Mouse (Mus musculus) intestine, embryonic 16.5 days (tissue): ENCODE results near the gene Tshz2. TPM values are rescaled to one million over a fixed set of nuclear protein-coding genes. Genes with fewer than 3 reads are reported as not detected.

Experiments
- ATAC-seq: fragments of 200-750 bp; cut with Nextera tagmentation; 2 replicates; pipeline ENCODE4 v1.8.0; 2017; ENCODE audit warnings: moderate TSS enrichment, moderate library complexity
- H3K27ac ChIP-seq: fragments of 300-500 bp; sonication (generic); 2 replicates; pipeline ENCODE4 v1.5.1; 2014; ENCODE audit warnings: mild to moderate bottlenecking, low read length
- H3K27me3 ChIP-seq: fragments of 300-500 bp; sonication (generic); replicated peaks from 2 replicates; pipeline ENCODE4 v1.6.1; 2014; ENCODE audit warnings: low read length, control low read depth, mixed read lengths; ENCODE audit not compliant: control insufficient read depth, insufficient read depth
- H3K36me3 ChIP-seq: fragments of 300-500 bp; sonication (generic); 2 replicates; pipeline ENCODE4 v1.6.1; 2014; ENCODE audit warnings: low read length, control low read depth; ENCODE audit not compliant: control insufficient read depth, insufficient read depth
- H3K4me1 ChIP-seq: fragments of 300-500 bp; sonication (generic); 2 replicates; pipeline ENCODE4 v1.6.1; 2014; ENCODE audit warnings: low read length, control low read depth, mixed read lengths; ENCODE audit not compliant: control insufficient read depth, insufficient read depth
- H3K4me2 ChIP-seq: fragments of 300-500 bp; sonication (generic); 2 replicates; pipeline ENCODE4 v1.6.1; 2014; ENCODE audit warnings: low read depth, low read length, control low read depth
- H3K4me3 ChIP-seq: fragments of 300-500 bp; sonication (generic); 2 replicates; pipeline ENCODE4 v1.5.1; 2014; ENCODE audit warnings: mild to moderate bottlenecking, low read length
- H3K9ac ChIP-seq: fragments of 300-500 bp; sonication (generic); 2 replicates; pipeline ENCODE4 v1.6.1; 2014; ENCODE audit warnings: low read depth, low read length
- H3K9me3 ChIP-seq: fragments of 300-500 bp; sonication (generic); 2 replicates; pipeline ENCODE4 v1.6.1; 2016; ENCODE audit warnings: low read length, control low read depth; ENCODE audit not compliant: control insufficient read depth
- WGBS: fragments of 180-500 bp; shearing (Covaris S2); extraction: QIAGEN DNeasy Blood & Tissue Kit; methylation state at CpG from one replicate; pipeline ENCODE4 v1.1.7; 2014; 5-methylcytosine and 5-hydroxymethylcytosine counted together
- polyA plus RNA-seq: library from polyadenylated mRNA; unstranded; fragments of >200 nt; fragmentation: Nextera tagmentation; extraction: Ambion mirVana; gene quantifications from 2 replicates; pipeline ENCODE4 v1.2.1, GENCODE M21; 2015

Gene Tshz2
- polyA plus RNA-seq, 1 experiment from 2014 or later, result 14.0 TPM

DNA sequence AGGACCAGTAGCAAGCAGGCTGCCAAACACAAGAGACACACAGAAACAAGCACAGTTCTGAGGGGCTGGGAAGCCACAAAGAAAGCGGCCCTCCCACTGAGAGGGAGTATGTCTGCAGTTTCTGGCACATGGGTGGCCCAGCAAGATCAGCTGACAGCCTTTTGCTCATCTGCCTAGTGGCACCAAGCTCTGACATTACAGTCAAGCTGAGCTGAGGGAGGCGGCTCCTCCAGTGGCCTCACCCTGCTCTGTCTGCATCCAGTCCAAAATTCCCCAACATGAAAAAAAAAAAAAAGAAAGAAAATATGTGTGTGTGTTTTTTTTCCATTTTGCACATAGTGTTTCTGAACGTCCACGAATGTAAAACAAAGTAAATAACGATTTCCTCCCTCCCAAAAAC lies 400.4 kb downstream of the Tshz2 start:
- Histone ChIP-seq H3K4me1 (0 out of 2 replicates have a peak, but pooled peaks cover 9% of the 10 kb centered on the region), H3K27ac (peak overlapping the region; percentile 80), H3K9ac (peak overlapping the region; percentile 30; the same call in 1 of the 2 replicates), H3K27me3 (no peaks in the 10 kb centered on the region), H3K4me2 (no peak overlapping the region), H3K4me3 (no peak overlapping the region), H3K9me3 (no peaks in the 10 kb centered on the region), H3K36me3 (no peaks in the 10 kb centered on the region)
- WGBS, result 52% methylated on average over 5 of the region's 5 CpGs
- ATAC-seq, result peak; percentile 67

DNA sequence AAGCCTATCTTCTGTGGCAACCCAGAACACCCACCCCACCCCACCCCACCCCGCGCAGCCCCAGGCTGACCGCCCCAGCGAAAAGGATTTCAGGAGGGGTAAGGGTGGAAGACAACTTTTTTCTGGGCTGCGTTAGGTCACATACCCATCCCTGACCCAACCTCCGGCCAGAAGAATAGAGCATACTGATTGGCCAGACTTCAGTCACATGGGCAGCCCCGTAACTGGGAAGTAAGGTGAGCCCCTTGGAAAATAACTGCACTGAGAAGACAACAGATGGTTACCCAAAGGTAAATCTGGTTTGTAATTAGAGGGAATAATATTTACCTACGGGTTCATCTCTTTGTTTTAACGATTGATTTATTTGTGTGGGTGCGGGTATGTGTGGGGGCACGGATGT lies 402.0 kb downstream of the Tshz2 start:
- H3K4me3 ChIP-seq, result no peak overlapping the region
- no peaks in the 10 kb centered on the region for H3K36me3 ChIP-seq
- H3K27me3 ChIP-seq, result no peaks in the 10 kb centered on the region
- H3K4me1 ChIP-seq, result 0 out of 2 replicates have a peak, but pooled peaks cover 9% of the 10 kb centered on the region
- no peak for ATAC-seq
- H3K9me3 ChIP-seq, result no peaks in the 10 kb centered on the region
- H3K9ac ChIP-seq, result no peak overlapping the region
- WGBS, result 92% methylated on average over 11 of the region's 11 CpGs
- H3K27ac ChIP-seq, result no peak overlapping the region
- H3K4me2 ChIP-seq, result no peak overlapping the region

DNA sequence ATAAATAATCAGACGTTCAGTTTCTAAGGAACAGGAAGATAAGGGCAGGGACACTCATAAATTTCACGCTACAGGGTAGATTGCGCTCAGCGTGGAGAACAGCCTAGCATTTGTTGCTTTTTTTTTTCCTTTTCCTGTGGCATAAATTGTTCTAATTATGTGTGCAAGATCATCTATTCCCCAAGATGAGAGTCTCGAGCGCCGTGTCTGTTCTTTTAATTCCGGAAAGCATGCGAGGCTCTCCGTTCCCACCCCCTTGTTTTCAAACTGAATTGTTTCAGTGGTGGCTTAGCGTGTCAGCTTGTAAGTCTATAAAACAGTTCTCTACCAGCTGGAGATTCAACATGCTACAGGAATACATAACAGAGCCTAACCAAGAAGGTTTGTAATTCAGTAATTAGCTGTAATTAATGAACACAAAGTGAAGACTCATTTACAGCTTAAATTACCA lies 404.0 kb downstream of the Tshz2 start:
- Histone ChIP-seq H3K4me2 (no peak overlapping the region), H3K9ac (no peak overlapping the region), H3K27ac (no peak overlapping the region), H3K36me3 (no peaks in the 10 kb centered on the region), H3K27me3 (no peaks in the 10 kb centered on the region), H3K4me3 (no peak overlapping the region), H3K4me1 (peaks cover 9% of the 10 kb centered on the region; the same call in 1 of the 2 replicates), H3K9me3 (no peaks in the 10 kb centered on the region)
- ATAC-seq, result no peak
- WGBS, result 40% methylated on average over 11 of the region's 11 CpGs

DNA sequence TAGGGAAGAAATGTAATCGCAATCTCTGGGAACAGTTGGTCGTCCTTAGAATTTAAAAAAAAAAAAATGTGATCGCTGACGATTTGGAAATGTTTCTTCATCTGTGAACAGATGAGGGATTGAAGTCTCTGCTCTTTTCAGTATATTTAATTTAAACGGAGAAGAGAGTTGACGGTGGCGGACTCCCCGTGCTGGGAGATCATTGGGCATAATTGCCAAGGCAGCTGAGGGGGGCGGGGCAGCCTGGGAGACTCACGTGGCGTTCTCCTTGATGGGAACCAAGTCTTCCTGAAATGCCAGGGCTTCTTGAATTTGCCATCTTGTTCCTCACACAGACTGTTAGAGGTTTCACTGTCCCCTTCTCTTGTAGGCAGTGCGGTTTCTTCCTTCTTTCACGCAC lies 404.5 kb downstream of the Tshz2 start:
- 60% methylated on average over 13 of the region's 13 CpGs for WGBS
- Histone ChIP-seq H3K27me3 (no peaks in the 10 kb centered on the region), H3K36me3 (no peaks in the 10 kb centered on the region), H3K27ac (no peak overlapping the region), H3K9me3 (no peaks in the 10 kb centered on the region), H3K4me2 (no peak overlapping the region), H3K4me1 (peaks cover 9% of the 10 kb centered on the region; the same call in 1 of the 2 replicates), H3K4me3 (no peak overlapping the region), H3K9ac (no peak overlapping the region)
- no peak for ATAC-seq

DNA sequence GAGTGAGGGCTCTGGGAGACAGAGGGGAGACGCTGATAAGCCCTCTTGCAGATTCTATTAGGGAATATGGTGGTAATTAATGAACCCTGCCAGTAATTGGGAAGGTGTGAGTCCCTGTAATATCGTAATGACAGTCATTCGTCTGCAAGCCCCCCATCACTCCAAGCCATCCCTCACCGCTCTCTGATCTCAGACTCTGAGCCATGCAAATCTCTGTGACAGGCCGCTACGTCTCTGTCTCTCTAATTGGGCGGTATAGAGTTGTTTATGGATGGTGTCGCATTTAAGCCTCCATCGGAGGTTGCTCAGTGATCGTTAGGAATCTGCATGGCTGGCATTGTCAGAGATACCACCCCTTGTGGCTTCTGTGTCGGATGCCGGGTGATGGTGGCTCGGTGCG lies 407.0 kb downstream of the Tshz2 start:
- H3K4me3 ChIP-seq, result no peak overlapping the region
- no peaks in the 10 kb centered on the region for H3K9me3 ChIP-seq
- H3K4me1 ChIP-seq, result no peaks in the 10 kb centered on the region; the same call in 1 of the 2 replicates
- H3K9ac ChIP-seq, result no peak overlapping the region
- no peak overlapping the region for H3K27ac ChIP-seq
- 66% methylated on average over 14 of the region's 14 CpGs for WGBS
- H3K36me3 ChIP-seq, result no peaks in the 10 kb centered on the region
- ATAC-seq, result no peak
- H3K4me2 ChIP-seq, result no peak overlapping the region
- H3K27me3 ChIP-seq, result no peaks in the 10 kb centered on the region

DNA sequence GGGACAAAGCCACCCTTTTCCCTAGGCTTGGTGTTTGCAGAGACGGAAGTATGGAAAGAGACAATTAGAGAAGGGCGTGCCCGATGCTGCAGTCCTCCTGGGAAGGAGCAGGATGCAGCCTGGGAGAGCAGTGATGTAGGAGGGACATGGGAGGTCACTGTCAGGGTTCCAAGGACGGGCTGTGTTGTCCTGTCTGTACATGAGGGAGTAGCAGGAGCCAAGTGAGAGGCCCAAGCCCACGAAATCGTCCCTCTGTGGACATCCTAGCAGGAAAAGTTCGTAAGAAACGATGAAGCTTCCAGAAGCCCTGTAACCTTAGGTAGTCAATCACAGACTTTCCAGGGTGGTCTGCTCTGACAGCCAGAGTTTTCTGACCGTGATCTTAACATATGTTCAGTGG lies 408.3 kb downstream of the Tshz2 start:
- Histone ChIP-seq H3K4me3 (no peak overlapping the region), H3K9me3 (no peaks in the 10 kb centered on the region), H3K4me1 (no peaks in the 10 kb centered on the region; the same call in 1 of the 2 replicates), H3K9ac (no peak overlapping the region), H3K36me3 (no peaks in the 10 kb centered on the region), H3K27ac (peak overlapping the region; percentile 23; the same call in 1 of the 2 replicates), H3K27me3 (no peaks in the 10 kb centered on the region), H3K4me2 (no peak overlapping the region)
- WGBS, result 25% methylated on average over 9 of the region's 9 CpGs
- peak; percentile 78 for ATAC-seq

DNA sequence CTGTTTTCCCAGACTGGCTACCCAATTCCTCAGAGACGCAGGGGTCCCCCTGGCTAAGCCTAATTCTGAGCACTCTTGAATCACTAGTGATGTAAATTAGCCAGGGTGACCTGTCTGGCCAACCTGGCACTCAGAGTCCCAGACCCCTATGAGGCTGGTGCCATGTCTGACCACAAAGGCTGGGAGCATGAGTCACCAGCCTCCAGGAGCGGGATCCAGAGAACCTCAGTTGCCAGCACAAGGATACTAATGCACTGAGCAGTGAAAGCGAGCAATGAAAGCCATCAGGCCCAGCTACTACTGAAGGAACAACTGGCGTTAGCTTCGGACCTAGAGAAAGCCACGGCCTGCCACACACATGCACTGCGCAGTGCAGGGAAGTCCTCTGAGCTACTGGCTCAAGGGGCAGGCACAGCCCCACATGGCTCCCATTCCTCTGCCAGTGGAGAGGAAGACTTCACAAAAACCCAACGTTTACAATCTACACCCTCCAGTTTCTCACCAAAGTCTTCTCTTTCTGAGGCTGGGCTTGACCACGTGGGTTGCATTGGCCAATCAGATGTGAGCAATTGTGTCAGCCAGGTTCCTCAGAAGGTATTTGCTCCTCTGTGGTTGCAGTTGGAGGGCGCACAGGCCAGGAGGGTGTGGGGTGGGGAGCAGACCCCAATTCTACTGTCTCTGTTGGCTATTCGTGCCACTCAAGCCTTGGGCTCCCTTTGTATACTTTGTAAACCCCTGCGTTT lies 409.8 kb downstream of the Tshz2 start:
- no peak for ATAC-seq
- no peaks in the 10 kb centered on the region for H3K36me3 ChIP-seq
- H3K4me1 ChIP-seq, result no peaks in the 10 kb centered on the region; the same call in 1 of the 2 replicates
- no peak overlapping the region for H3K4me2 ChIP-seq
- H3K27ac ChIP-seq, result no peak overlapping the region
- H3K9me3 ChIP-seq, result no peaks in the 10 kb centered on the region
- 77% methylated on average over 12 of the region's 12 CpGs for WGBS
- H3K27me3 ChIP-seq, result no peaks in the 10 kb centered on the region
- no peak overlapping the region for H3K9ac ChIP-seq
- no peak overlapping the region for H3K4me3 ChIP-seq

DNA sequence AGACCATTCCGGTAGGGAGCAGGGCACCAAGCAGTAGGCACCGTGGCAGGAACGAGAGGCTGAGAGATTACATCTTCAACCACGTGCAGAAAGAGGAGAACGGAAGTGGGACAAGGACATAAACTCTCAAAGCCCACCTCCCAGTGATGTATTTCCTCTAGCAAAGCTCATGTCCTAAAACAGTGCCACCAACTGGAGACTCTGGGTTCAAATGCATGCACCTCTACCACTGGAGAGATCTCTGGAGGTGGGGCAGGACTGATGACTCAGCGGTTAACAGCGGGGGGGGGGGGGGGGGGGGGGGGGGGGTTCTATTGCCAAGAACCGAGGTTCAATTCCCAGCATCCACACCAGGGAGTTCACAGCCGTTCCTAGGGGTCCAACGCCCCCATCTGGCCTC lies 410.5 kb downstream of the Tshz2 start:
- H3K4me1 ChIP-seq, result no peaks in the 10 kb centered on the region; the same call in 1 of the 2 replicates
- 76% methylated on average over 8 of the region's 10 CpGs for WGBS
- H3K9ac ChIP-seq, result no peak overlapping the region
- H3K36me3 ChIP-seq, result no peaks in the 10 kb centered on the region
- ATAC-seq, result no peak
- H3K27ac ChIP-seq, result no peak overlapping the region
- no peak overlapping the region for H3K4me3 ChIP-seq
- H3K9me3 ChIP-seq, result no peaks in the 10 kb centered on the region
- no peak overlapping the region for H3K4me2 ChIP-seq
- no peaks in the 10 kb centered on the region for H3K27me3 ChIP-seq

DNA sequence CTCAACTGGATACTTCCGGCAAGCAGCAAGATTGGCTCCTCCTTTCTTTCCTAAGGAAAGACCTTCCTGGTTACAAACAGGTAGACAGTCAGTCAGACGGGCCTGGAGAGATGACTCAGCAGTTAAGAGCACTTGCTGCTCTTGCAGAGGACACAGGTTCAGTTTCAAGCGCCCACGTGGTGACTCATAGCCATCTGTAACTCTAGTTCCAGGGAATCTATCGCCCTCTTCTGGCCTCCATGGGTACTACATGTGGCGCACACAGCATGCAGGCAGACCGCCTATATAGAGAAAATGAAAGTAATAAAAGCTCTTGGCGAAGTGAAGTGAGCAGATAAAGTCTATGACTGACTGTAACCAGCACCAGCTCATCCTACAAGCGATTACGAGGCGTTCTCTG lies 413.1 kb downstream of the Tshz2 start:
- Histone ChIP-seq H3K4me3 (no peak overlapping the region), H3K9ac (no peak overlapping the region), H3K4me1 (no peaks in the 10 kb centered on the region; the same call in 1 of the 2 replicates), H3K9me3 (no peaks in the 10 kb centered on the region), H3K4me2 (no peak overlapping the region), H3K27me3 (no peaks in the 10 kb centered on the region), H3K27ac (no peak overlapping the region), H3K36me3 (no peaks in the 10 kb centered on the region)
- peak; percentile 21; the same call in 1 of the 2 replicates for ATAC-seq
- 87% methylated on average over 11 of the region's 11 CpGs for WGBS
